ENCODE assay signal across 17 mouse cellular contexts in the genomic region with DNA sequence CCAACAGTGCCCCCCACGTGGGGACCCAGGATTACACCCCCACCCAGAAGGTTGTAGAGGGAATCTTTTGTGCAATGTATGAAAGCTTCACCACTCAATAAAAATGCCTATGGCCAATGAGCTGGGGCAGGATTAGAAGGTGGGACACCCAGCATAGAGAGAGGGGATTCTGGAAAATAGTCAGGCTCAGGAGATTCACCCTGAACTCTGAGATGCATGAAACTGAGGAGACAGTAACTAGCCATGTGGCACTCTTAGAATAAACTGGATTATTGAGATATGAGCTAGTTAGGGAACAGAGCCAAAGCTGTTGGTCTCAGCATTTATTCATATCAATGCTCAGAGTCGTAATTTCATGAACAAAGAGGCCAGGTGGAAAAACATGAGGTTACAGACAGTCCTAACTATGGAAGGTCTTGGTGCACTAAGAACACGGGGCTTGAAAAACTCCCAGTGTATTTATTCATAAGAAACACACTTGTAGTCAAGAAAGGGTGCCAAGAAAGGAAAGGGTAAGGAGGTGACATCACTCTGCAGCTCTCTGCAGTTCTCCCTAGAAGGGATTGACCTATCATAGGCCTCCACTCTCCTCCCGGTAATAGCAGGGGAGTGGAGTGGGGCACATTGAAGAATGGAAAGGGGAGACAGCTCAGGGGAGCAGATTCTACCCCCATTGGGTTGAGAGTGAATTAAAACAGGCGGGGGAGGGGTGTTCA. TPM values are rescaled to one million over a fixed set of nuclear protein-coding genes. Genes with fewer than 3 reads are reported as not detected.
DNase-seq lines count a peak whose midpoint lies in the region; ATAC-seq and TF ChIP-seq lines count a peak whose summit lies in the region.
"Had no signal": no experiment of that assay in that cellular context is flagged by ENCODE, and none has a peak within 500 bp of the region (broad histone marks: within the 10 kb centered on the region; RNA-seq: fewer than 3 reads in every experiment).

No protein-coding gene starts in this region.

- no peak overlapping the region for H3K4me3 ChIP-seq in liver, embryonic 11.5 days (ENCODE audit: low read depth, low read length)
- no peak overlapping the region for H3K4me3 ChIP-seq in bone marrow, adult 2 months (replicated peaks; ENCODE audit: control insufficient read depth, low read depth, low read length)
- no peak overlapping the region for H3K4me3 ChIP-seq in intestine, embryonic 16.5 days (ENCODE audit: low read length)
- H3K4me3 ChIP-seq: forebrain, embryonic 15.5 days; hindbrain, embryonic 13.5 days; layer of hippocampus, adult 2 months; left cerebral cortex, adult 2 months; limb, embryonic 10.5 days had no signal

- ATAC-seq in liver, embryonic 11.5 days (replicated peaks; ENCODE audit: low FRiP score): no peak
- ATAC-seq in intestine, embryonic 16.5 days: peak; percentile 39; the same call in 1 of the 2 replicates
- 0 out of 2 replicates have a peak, but pooled peaks have one; percentile 7 for ATAC-seq in megakaryocyte progenitor cell, adult 5-6 weeks (replicated peaks; ENCODE audit: poor library complexity)
- ATAC-seq: forebrain, embryonic 15.5 days had no signal

- no peaks in the 10 kb centered on the region for H3K27me3 ChIP-seq in liver, embryonic 11.5 days (replicated peaks; ENCODE audit: control insufficient read depth, insufficient read depth, low read length)
- H3K27me3 ChIP-seq in intestine, embryonic 16.5 days (replicated peaks; ENCODE audit: control insufficient read depth, insufficient read depth, low read length): no peaks in the 10 kb centered on the region
- H3K27me3 ChIP-seq: forebrain, embryonic 15.5 days; hindbrain, embryonic 13.5 days had no signal

- no peaks in the 10 kb centered on the region for H3K9me3 ChIP-seq in liver, embryonic 11.5 days (ENCODE audit: control insufficient read depth, low read length)
- no peaks in the 10 kb centered on the region for H3K9me3 ChIP-seq in intestine, embryonic 16.5 days (ENCODE audit: control insufficient read depth, low read length)
- H3K9me3 ChIP-seq: forebrain, embryonic 15.5 days; hindbrain, embryonic 13.5 days; limb, embryonic 10.5 days had no signal

- H3K27ac ChIP-seq in liver, embryonic 11.5 days (ENCODE audit: low read depth, low read length): peak overlapping the region; percentile 41
- H3K27ac ChIP-seq in bone marrow, adult 2 months (ENCODE audit: control insufficient read depth, insufficient read depth, low read depth, low read length, poor library complexity): peak overlapping the region; percentile 69
- H3K27ac ChIP-seq in intestine, embryonic 16.5 days (ENCODE audit: low read length): no peak overlapping the region
- H3K27ac ChIP-seq: forebrain, embryonic 15.5 days; hindbrain, embryonic 13.5 days; kidney, postnatal 0 days; layer of hippocampus, adult 2 months; left cerebral cortex, adult 2 months; limb, embryonic 10.5 days had no signal

- H3K4me2 ChIP-seq in liver, embryonic 11.5 days: peak overlapping the region; percentile 36
- no peak overlapping the region for H3K4me2 ChIP-seq in intestine, embryonic 16.5 days (ENCODE audit: low read depth, low read length)
- H3K4me2 ChIP-seq: forebrain, embryonic 15.5 days; hindbrain, embryonic 13.5 days had no signal

- peak overlapping the region; percentile 37 for H3K9ac ChIP-seq in liver, embryonic 11.5 days (ENCODE audit: low read depth, low read length)
- no peak overlapping the region for H3K9ac ChIP-seq in intestine, embryonic 16.5 days (ENCODE audit: low read depth, low read length)
- H3K9ac ChIP-seq: forebrain, embryonic 15.5 days; hindbrain, embryonic 13.5 days had no signal

- H3K4me1 ChIP-seq in liver, embryonic 11.5 days (replicated peaks; ENCODE audit: control insufficient read depth, insufficient read depth, low read length): peaks cover 69% of the 10 kb centered on the region
- H3K4me1 ChIP-seq in bone marrow, adult 2 months (ENCODE audit: control insufficient read depth, insufficient read depth, low read length): peaks cover 11% of the 10 kb centered on the region
- no peaks in the 10 kb centered on the region for H3K4me1 ChIP-seq in intestine, embryonic 16.5 days (ENCODE audit: control insufficient read depth, insufficient read depth, low read length)
- H3K4me1 ChIP-seq: forebrain, embryonic 15.5 days; hindbrain, embryonic 13.5 days; limb, embryonic 10.5 days had no signal

- TF ChIP-seq POLR2A in bone marrow, adult 2 months (IDR thresholded peaks at IDR 0.05; ENCODE audit: borderline replicate concordance, control insufficient read depth, low read depth, low read length): no peak

- WGBS in liver, embryonic 11.5 days: 58% methylated on average over 5 of the region's 5 CpGs
- 39% methylated on average over 5 of the region's 5 CpGs for WGBS in bone marrow, adult 2 months
- WGBS in intestine, embryonic 16.5 days: 64% methylated on average over 5 of the region's 5 CpGs

- DNase-seq in liver, embryonic 11.5 days (ENCODE audit: low spot score): no peak
- no peak for DNase-seq in liver
- no peak for DNase-seq in natural killer cell, adult 2 months (ENCODE audit: low spot score in 2 of 2)
- no peak for DNase-seq in right cerebral cortex, postnatal 25 days
- DNase-seq: cerebellum, adult 9-10 months; kidney, adult 11 months; lung, adult 2 months; thymus, postnatal 14 days had no signal

- H3K36me3 ChIP-seq in liver, embryonic 11.5 days (ENCODE audit: control insufficient read depth, insufficient read depth, low read length): no peaks in the 10 kb centered on the region
- H3K36me3 ChIP-seq in intestine, embryonic 16.5 days (ENCODE audit: control insufficient read depth, insufficient read depth, low read length): no peaks in the 10 kb centered on the region
- H3K36me3 ChIP-seq: forebrain, embryonic 15.5 days; hindbrain, embryonic 13.5 days had no signal

- TF ChIP-seq CTCF in bone marrow, adult 2 months (IDR thresholded peaks at IDR 0.05; ENCODE audit: control insufficient read depth, insufficient read depth, low read length): no peak

RNA-seq across cellular contexts. Expression of a gene that starts 46.3 kb away (rescaled TPM):
- polyA plus RNA-seq in liver, embryonic 11.5 days (2014; fragmentation: Nextera tagmentation; extraction: Ambion mirVana): 31.3 and 33.4 TPM in 2 replicates
- 33.0 and 38.7 TPM in 2 replicates for polyA plus RNA-seq in bone marrow, adult 2 months (2011; ENCODE audit: insufficient read depth, insufficient read length, low replicate concordance, missing spikeins)
- polyA plus RNA-seq in intestine, embryonic 16.5 days (2015; fragmentation: Nextera tagmentation; extraction: Ambion mirVana): 1.7 and 2.4 TPM in 2 replicates
- 14.6 and 16.3 TPM in 2 replicates for total RNA-seq in megakaryocyte progenitor cell, adult 5-6 weeks (2015)
- total RNA-seq in megakaryocyte progenitor cell, adult 5-6 weeks (2017): 20.0 and 23.5 TPM in 2 replicates
